Mouse (Mus musculus): ENCODE data around the gene Bik. TPM values are rescaled to one million over a fixed set of nuclear protein-coding genes. Genes with fewer than 3 reads are reported as not detected.
A peak's percentile ranks its signal among the peaks of the same experiment; 100 is the strongest.
"Not testable (repeated sequence)": the region's sequence is repeated elsewhere in the genome, so short reads cannot be mapped to it uniquely, and the experiment has no call there.

The Bik gene
- total and polyA plus RNA-seq, 3 experiments = 7.6 to 10.2 TPM; not detected in 1

- TF ChIP-seq KAT2A (conservative IDR thresholded peaks at IDR 0.05; ENCODE audit: low read depth, low read length) = no peak
- no peak for TF ChIP-seq MEF2A (IDR thresholded peaks at IDR 0.05; ENCODE audit: extremely low read depth, insufficient replicate concordance, low read depth, low read length, poor library complexity, severe bottlenecking)
- TF ChIP-seq EP300 (IDR thresholded peaks at IDR 0.05; ENCODE audit: low read depth in 1 of 2, low read length in 2 of 2) = no peak
- no peak for TF ChIP-seq MAX (IDR thresholded peaks at IDR 0.05; ENCODE audit: low read length)
- no peak for TF ChIP-seq ZKSCAN1 (IDR thresholded peaks at IDR 0.05; ENCODE audit: low read depth, low read length)
- no peak for TF ChIP-seq MXI1 (IDR thresholded peaks at IDR 0.05; ENCODE audit: low read depth, low read length)
- no peak for TF ChIP-seq HCFC1 (IDR thresholded peaks at IDR 0.05; ENCODE audit: low read depth, low read length)
- peak; percentile 94 for TF ChIP-seq RAD21 (IDR thresholded peaks at IDR 0.05; ENCODE audit: low read depth, low read length)
These were observed 26.3 kb upstream of the Bik start (continued) for GRCm38 (mm10) chr15:83500352-83500751.

GRCm38 (mm10) chr15:83501483-83501882 is 25.2 kb upstream of the Bik start:
- not testable (repeated sequence) for H3K9me3 ChIP-seq (replicated peaks; ENCODE audit: insufficient read depth, low read length); H3K4me1 ChIP-seq (ENCODE audit: control insufficient read depth in 1 of 2, insufficient read depth in 2 of 2, low read length in 2 of 2); H3K79me2 ChIP-seq (ENCODE audit: control insufficient read depth, insufficient read depth, low read length, poor library complexity); H3K27ac ChIP-seq (ENCODE audit: control insufficient read depth, low read depth, low read length); H3K4me3 ChIP-seq (ENCODE audit: control insufficient read depth in 1 of 2, insufficient read depth in 1 of 2, low read depth in 2 of 2, low read length in 2 of 2); DNase-seq (ENCODE audit: low read depth, low spot score); H3K36me3 ChIP-seq (ENCODE audit: control insufficient read depth in 1 of 2, insufficient read depth in 2 of 2, low read length in 2 of 2); H3K9ac ChIP-seq (ENCODE audit: control insufficient read depth, low read depth, low read length, poor library complexity, severe bottlenecking); H3K27me3 ChIP-seq (ENCODE audit: control insufficient read depth in 1 of 2, insufficient read depth in 2 of 2, low read length in 2 of 2)

- H3K79me2 ChIP-seq (ENCODE audit: control insufficient read depth, insufficient read depth, low read length, poor library complexity) = no peaks in the 10 kb centered on the region; the same call in 1 of the 2 replicates
- peaks cover 0 to 2% of the 10 kb centered on the region in 2 experiments; a peak in 1 of 4 replicates for H3K36me3 ChIP-seq (ENCODE audit: control insufficient read depth in 1 of 2, insufficient read depth in 2 of 2, low read length in 2 of 2)
- H3K27me3 ChIP-seq (ENCODE audit: control insufficient read depth in 1 of 2, insufficient read depth in 2 of 2, low read length in 2 of 2) = 0 out of 4 replicates have a peak, but pooled peaks cover 0 to under 1% of the 10 kb centered on the region in 2 experiments
- H3K4me3 ChIP-seq (ENCODE audit: control insufficient read depth in 1 of 2, insufficient read depth in 1 of 2, low read depth in 2 of 2, low read length in 2 of 2) = peak overlapping the region; percentile 80 to 91
- no peaks in the 10 kb centered on the region for H3K4me1 ChIP-seq (ENCODE audit: control insufficient read depth in 1 of 2, insufficient read depth in 2 of 2, low read length in 2 of 2)
- peak; percentile 32 for DNase-seq (ENCODE audit: low read depth, low spot score)
- H3K27ac ChIP-seq (ENCODE audit: control insufficient read depth, low read depth, low read length) = peak overlapping the region; percentile 27; the same call in 1 of the 2 replicates
- TF ChIP-seq ELF1 (IDR thresholded peaks at IDR 0.05; ENCODE audit: low read depth, low read length) (no peak), SMC3 (IDR thresholded peaks at IDR 0.05; ENCODE audit: low read depth, low read length) (peak; percentile 12; the same call in 1 of the 2 replicates), CTCF (IDR thresholded peaks at IDR 0.05 in 2 of 3, conservative IDR thresholded peaks at IDR 0.05 in 1 of 3; ENCODE audit: control insufficient read depth in 1 of 3, insufficient read depth in 1 of 3, low read depth in 2 of 3, low read length in 3 of 3, poor library complexity in 1 of 3, severe bottlenecking in 1 of 3) (peak in 2 of 3 experiments; percentile 15 to 39; a peak in 3 of 6 replicates), POLR2A (IDR thresholded peaks at IDR 0.05; ENCODE audit: control insufficient read depth in 1 of 2, insufficient read depth in 1 of 2, low read depth in 1 of 2, low read length in 2 of 2, poor library complexity in 1 of 2) (0 out of 4 replicates have a peak, but pooled peaks of 1 of the 2 experiments have one; percentile 63), BHLHE40 (IDR thresholded peaks at IDR 0.05; ENCODE audit: borderline replicate concordance, low read depth, low read length) (peak; percentile 63; the same call in 1 of the 2 replicates)
- H3K9ac ChIP-seq (ENCODE audit: control insufficient read depth, low read depth, low read length, poor library complexity, severe bottlenecking) = peak overlapping the region; percentile 68
- no peaks in the 10 kb centered on the region for H3K9me3 ChIP-seq (replicated peaks; ENCODE audit: insufficient read depth, low read length)
These were observed 16.5 kb upstream of the Bik start for GRCm38 (mm10) chr15:83509950-83510804.
